Mouse (Mus musculus) MEL-GATA-1-ER (cell line): ENCODE data around the gene Celf3.

ENCODE experiments used
- DNase-seq: peaks from one replicate; pipeline ENCODE4 v3.0.0-alpha.2; 2012; ENCODE audit warnings: low read depth; ENCODE audit errors: extremely low read depth

Gene Celf3

GRCm38 (mm10) chr3:94477981-94478422, at the start of gene Celf3:
Celf3 (plus strand) TSS chr3:94478295.
- DNase-seq: peak; percentile 76

GRCm38 (mm10) chr3:94430980-94431379, 47.1 kb upstream of the Celf3 start:
- peak; percentile 62 for DNase-seq

GRCm38 (mm10) chr3:94434305-94434704, 43.8 kb upstream of the Celf3 start:
- DNase-seq: no peak

DNA sequence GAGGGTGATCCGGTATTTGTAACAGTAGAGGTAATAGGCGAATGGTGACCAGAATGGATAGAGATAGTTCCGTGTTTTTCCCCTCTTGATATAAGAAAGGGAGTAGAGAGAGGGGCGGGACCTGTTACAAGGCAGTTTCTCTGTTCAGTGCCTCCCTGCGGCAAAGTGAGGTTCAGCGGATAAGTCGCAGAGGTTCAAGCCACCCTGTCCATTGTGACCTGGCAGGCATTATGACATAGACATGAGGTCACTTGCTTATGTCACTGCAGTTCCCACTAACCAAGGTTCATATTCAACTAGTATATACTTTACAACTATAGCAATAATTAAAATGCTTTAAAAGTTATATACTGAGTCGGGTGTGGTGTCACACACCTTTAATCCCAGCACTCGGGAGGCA, 41.7 kb upstream of the Celf3 start:
- DNase-seq: no peak

DNA sequence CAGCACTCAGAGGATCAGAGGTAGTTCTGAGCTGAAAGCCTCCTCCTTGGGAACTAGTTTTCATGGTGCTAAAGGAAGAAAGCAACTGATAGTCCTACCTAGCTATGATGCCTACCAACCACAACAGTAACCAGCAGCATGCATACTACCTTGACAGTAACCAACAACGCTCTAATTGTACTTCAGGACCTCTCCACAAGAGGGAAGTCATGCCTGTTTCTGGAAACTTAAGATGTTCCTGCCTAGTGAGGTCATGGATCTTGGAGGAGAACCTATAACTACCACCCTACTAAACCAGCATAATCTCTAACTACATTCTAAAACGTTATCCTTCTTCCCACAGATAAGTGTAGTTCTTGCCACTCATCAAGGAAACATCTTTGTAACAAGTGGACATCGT, 36.9 kb upstream of the Celf3 start:
- DNase-seq: peak; percentile 28

GRCm38 (mm10) chr3:94442951-94443596, 35.0 kb upstream of the Celf3 start, which contains the start of gene Mrpl9:
Mrpl9 (plus strand) TSS chr3:94443318.
- peak; percentile 90 for DNase-seq

GRCm38 (mm10) chr3:94443597-94443964, 34.5 kb upstream of the Celf3 start, which contains the start of gene Oaz3:
Oaz3 (minus strand) TSS chr3:94443915.
- no peak for DNase-seq

- DNase-seq: no peak
These were observed 28.7 kb upstream of the Celf3 start for GRCm38 (mm10) chr3:94449377-94449776.

GRCm38 (mm10) chr3:94456529-94457000, 21.5 kb upstream of the Celf3 start:
- DNase-seq: peak; percentile 86

GRCm38 (mm10) chr3:94457055-94457454, 21.0 kb upstream of the Celf3 start:
- DNase-seq: no peak

DNA sequence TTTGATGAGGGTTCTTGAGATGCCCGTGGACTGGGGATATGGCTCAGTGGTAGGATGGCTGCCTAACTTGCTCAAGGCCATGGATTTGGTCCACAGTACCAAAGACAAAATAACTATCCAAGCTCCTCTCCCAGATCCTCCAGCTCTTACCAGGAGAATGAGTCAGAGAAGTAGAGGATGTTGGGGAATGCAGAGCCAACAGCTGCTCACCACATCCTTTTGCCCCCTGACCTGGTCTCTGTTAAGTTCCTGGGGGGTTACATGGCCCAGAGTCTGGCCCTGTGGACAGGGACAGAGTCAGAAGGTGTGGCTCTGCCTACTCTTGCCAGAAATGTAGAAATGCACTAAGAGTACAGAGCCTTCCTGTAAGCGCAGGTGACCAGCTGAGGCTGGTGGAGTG, 18.3 kb upstream of the Celf3 start:
- DNase-seq: no peak

- no peak for DNase-seq
These were observed 14.0 kb upstream of the Celf3 start for GRCm38 (mm10) chr3:94463926-94464578.

- no peak for DNase-seq
These were observed 12.3 kb upstream of the Celf3 start for GRCm38 (mm10) chr3:94465632-94466430.

DNA sequence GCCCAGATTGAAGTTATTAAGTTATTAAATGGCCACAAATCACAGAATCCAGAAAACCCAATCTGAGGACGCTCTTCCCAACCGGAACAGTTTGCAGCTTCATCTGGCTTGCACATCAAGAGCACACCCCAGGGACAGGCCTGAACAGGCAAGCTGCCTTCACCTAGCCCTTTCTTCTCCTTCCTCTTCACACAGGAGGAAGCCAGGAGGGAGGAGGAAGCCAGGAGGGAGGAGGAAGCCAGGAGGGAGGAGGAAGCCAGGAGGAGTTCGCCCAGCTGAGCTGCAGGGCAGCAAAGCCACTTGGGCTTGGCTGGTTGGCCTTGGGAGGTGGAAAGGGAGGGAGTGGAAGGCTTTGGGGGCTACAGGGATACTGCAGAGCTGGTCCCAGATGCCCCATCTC, 9.2 kb upstream of the Celf3 start:
- no peak for DNase-seq

DNA sequence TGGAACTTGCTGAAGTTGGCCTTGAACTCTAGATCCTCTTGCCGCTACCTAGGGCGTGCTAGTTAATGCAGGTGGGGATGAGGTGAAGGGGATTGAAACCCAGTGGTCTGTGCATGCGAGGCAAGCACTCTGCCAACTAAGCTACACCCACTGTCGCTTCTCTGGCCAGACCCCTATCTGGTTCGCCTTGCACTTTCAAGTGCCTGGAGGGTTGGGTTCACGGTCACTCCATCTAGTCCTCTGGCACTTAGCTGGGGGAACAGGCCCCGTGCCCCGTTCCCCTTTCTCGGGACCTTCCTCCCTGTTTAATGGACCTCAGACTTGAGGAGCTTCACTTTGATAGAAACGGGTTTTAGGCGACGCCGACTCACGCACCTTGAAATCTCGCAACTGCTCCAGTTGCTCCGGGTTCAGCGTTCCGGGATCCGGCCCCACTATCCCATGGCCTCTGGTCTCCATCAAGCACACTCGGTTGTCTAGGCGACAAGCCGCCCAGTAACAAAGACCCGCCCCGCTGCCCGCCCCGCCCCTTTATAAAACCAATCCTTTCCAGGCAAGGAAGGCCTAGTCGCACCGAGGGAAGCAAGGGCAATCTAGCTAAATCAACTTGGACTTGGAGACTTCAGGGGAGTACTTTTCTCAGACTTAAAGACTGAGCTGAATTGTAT, 5.5 kb upstream of the Celf3 start:
- DNase-seq: no peak

DNA sequence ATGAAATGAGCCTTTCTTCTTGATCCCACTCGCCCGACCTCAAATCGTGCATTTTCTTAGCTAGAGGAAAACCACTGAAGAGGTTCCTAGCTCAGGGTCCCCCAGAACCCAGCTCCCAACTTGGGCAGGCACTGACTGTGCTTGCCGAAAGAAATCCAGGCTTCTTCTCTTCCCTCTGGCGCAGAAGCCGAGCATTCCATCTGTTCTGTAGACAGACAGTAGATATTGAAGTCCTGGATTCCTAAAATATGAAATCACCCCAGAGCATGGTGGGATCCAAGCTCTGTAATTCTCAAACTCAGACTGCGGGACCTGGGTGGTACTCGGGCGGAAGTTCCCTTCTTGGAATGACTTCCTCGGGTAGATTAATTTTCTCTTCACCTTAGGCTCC, 5.0 kb upstream of the Celf3 start:
- no peak for DNase-seq

GRCm38 (mm10) chr3:94473567-94474232, 4.4 kb upstream of the Celf3 start:
- no peak for DNase-seq

- DNase-seq: no peak
These were observed 1.6 kb upstream of the Celf3 start for GRCm38 (mm10) chr3:94476301-94477035.

GRCm38 (mm10) chr3:94477444-94477843, 651 bp upstream of the Celf3 start:
- DNase-seq: no peak

GRCm38 (mm10) chr3:94478591-94479169, 585 bp downstream of the Celf3 start:
- no peak for DNase-seq
